Mouse (Mus musculus): ENCODE data around the gene Rpl29. TPM values are rescaled to one million over a fixed set of nuclear protein-coding genes. Genes with fewer than 3 reads are reported as not detected.

The Rpl29 gene
- 793 and 845 TPM in 2 replicates for polyA plus RNA-seq (2015; fragmentation: Nextera tagmentation; extraction: Ambion mirVana)

GRCm38 (mm10) chr9:106429221-106430014 is at the start of gene Rpl29:
TSS of gene Rpl29 (plus strand) at chr9:106429454.
- Histone ChIP-seq H3K4me1 (peaks cover 15% of the 10 kb centered on the region), H3K27me3 (no peaks in the 10 kb centered on the region), H3K36me3 (ENCODE audit: poor library complexity, severe bottlenecking) (peaks cover 40% of the 10 kb centered on the region), H3K27ac (peak within 1 kb of the TSS; percentile 96), H3K4me3 (peak within 1 kb of the TSS; percentile 83), H3K4me2 (peak within 1 kb of the TSS; percentile 92), H3K9ac (peak within 1 kb of the TSS; percentile 94), H3K9me3 (replicated peaks) (no peaks in the 10 kb centered on the region)
- peak; percentile 93 for ATAC-seq
- under 1% methylated on average over 55 of the region's 55 CpGs for WGBS

GRCm38 (mm10) chr9:106386181-106386864 is 42.9 kb upstream of the Rpl29 start:
- 88% methylated on average over 12 of the region's 12 CpGs for WGBS
- no peaks in the 10 kb centered on the region for H3K27me3 ChIP-seq

GRCm38 (mm10) chr9:106392828-106393527 is 36.3 kb upstream of the Rpl29 start:
- ATAC-seq, result no peak
- Histone ChIP-seq H3K4me3 (no peak overlapping the region), H3K27ac (no peak overlapping the region), H3K36me3 (ENCODE audit: poor library complexity, severe bottlenecking) (no peaks in the 10 kb centered on the region), H3K27me3 (no peaks in the 10 kb centered on the region), H3K4me1 (peaks cover 34% of the 10 kb centered on the region), H3K9ac (no peak overlapping the region), H3K4me2 (no peak overlapping the region), H3K9me3 (replicated peaks) (no peaks in the 10 kb centered on the region)
- 81% methylated on average over 11 of the region's 11 CpGs for WGBS

More at GRCm38 (mm10) chr9:106386181-106386864, 42.9 kb upstream of the Rpl29 start:
- no peak overlapping the region for H3K4me3 ChIP-seq
- no peaks in the 10 kb centered on the region for H3K9me3 ChIP-seq (replicated peaks)
- no peak overlapping the region for H3K9ac ChIP-seq
- peaks cover 36% of the 10 kb centered on the region for H3K4me1 ChIP-seq
- no peaks in the 10 kb centered on the region for H3K36me3 ChIP-seq (ENCODE audit: poor library complexity, severe bottlenecking)
- ATAC-seq, result no peak
- no peak overlapping the region for H3K4me2 ChIP-seq
- H3K27ac ChIP-seq, result no peak overlapping the region

GRCm38 (mm10) chr9:106393548-106393947 is 35.7 kb upstream of the Rpl29 start:
- Histone ChIP-seq H3K9ac (no peak overlapping the region), H3K4me2 (no peak overlapping the region), H3K27ac (no peak overlapping the region), H3K4me1 (peaks cover 34% of the 10 kb centered on the region), H3K9me3 (replicated peaks) (no peaks in the 10 kb centered on the region), H3K4me3 (no peak overlapping the region), H3K36me3 (ENCODE audit: poor library complexity, severe bottlenecking) (no peaks in the 10 kb centered on the region), H3K27me3 (no peaks in the 10 kb centered on the region)
- ATAC-seq, result no peak
- 84% methylated on average over 8 of the region's 8 CpGs for WGBS

GRCm38 (mm10) chr9:106394649-106395602 is 34.3 kb upstream of the Rpl29 start:
- 30% methylated on average over 11 of the region's 11 CpGs for WGBS
- no peak overlapping the region for H3K27ac ChIP-seq
- no peaks in the 10 kb centered on the region for H3K9me3 ChIP-seq (replicated peaks)
- peaks cover 34% of the 10 kb centered on the region for H3K4me1 ChIP-seq
- H3K36me3 ChIP-seq (ENCODE audit: poor library complexity, severe bottlenecking), result no peaks in the 10 kb centered on the region
- ATAC-seq, result peak; percentile 65; the same call in 1 of the 2 replicates
- H3K4me2 ChIP-seq, result no peak overlapping the region
- no peaks in the 10 kb centered on the region for H3K27me3 ChIP-seq
- no peak overlapping the region; the same call in 1 of the 2 replicates for H3K9ac ChIP-seq
- H3K4me3 ChIP-seq, result no peak overlapping the region

- no peak for ATAC-seq
- H3K4me3 ChIP-seq, result no peak overlapping the region
- 87% methylated on average over 4 of the region's 4 CpGs for whole genome bisulfite sequencing
- H3K36me3 ChIP-seq (ENCODE audit: poor library complexity, severe bottlenecking), result no peaks in the 10 kb centered on the region
- H3K9me3 ChIP-seq (replicated peaks), result no peaks in the 10 kb centered on the region
- H3K9ac ChIP-seq, result no peak overlapping the region
- no peaks in the 10 kb centered on the region for H3K27me3 ChIP-seq
- H3K27ac ChIP-seq, result no peak overlapping the region
- H3K4me2 ChIP-seq, result no peak overlapping the region
- H3K4me1 ChIP-seq, result peaks cover 24% of the 10 kb centered on the region
These were observed 31.5 kb upstream of the Rpl29 start for GRCm38 (mm10) chr9:106397733-106398132.

GRCm38 (mm10) chr9:106398667-106399311 is 30.5 kb upstream of the Rpl29 start:
- peaks cover 15% of the 10 kb centered on the region for H3K4me1 ChIP-seq
- no peaks in the 10 kb centered on the region for H3K9me3 ChIP-seq (replicated peaks)
- H3K4me3 ChIP-seq, result no peak overlapping the region
- H3K36me3 ChIP-seq (ENCODE audit: poor library complexity, severe bottlenecking), result no peaks in the 10 kb centered on the region
- WGBS, result 84% methylated on average over 9 of the region's 9 CpGs
- H3K9ac ChIP-seq, result no peak overlapping the region
- H3K4me2 ChIP-seq, result no peak overlapping the region
- no peak overlapping the region for H3K27ac ChIP-seq
- no peaks in the 10 kb centered on the region for H3K27me3 ChIP-seq
- ATAC-seq, result no peak

- Histone ChIP-seq H3K9ac (no peak overlapping the region), H3K4me2 (no peak overlapping the region), H3K4me1 (peaks cover 8% of the 10 kb centered on the region), H3K36me3 (ENCODE audit: poor library complexity, severe bottlenecking) (no peaks in the 10 kb centered on the region), H3K9me3 (replicated peaks) (no peaks in the 10 kb centered on the region), H3K27me3 (no peaks in the 10 kb centered on the region), H3K27ac (no peak overlapping the region), H3K4me3 (no peak overlapping the region)
- WGBS, result 94% methylated on average over 3 of the region's 3 CpGs
- ATAC-seq, result no peak
These were observed 29.4 kb upstream of the Rpl29 start for GRCm38 (mm10) chr9:106399808-106400207.

GRCm38 (mm10) chr9:106402149-106402548 is 27.1 kb upstream of the Rpl29 start:
- H3K4me3 ChIP-seq, result no peak overlapping the region
- WGBS, result 83% methylated on average over 5 of the region's 5 CpGs
- no peak overlapping the region for H3K9ac ChIP-seq
- H3K4me2 ChIP-seq, result no peak overlapping the region
- H3K36me3 ChIP-seq (ENCODE audit: poor library complexity, severe bottlenecking), result no peaks in the 10 kb centered on the region
- no peaks in the 10 kb centered on the region for H3K9me3 ChIP-seq (replicated peaks)
- ATAC-seq, result no peak
- H3K4me1 ChIP-seq, result peaks cover 7% of the 10 kb centered on the region; the same call in 1 of the 2 replicates
- H3K27me3 ChIP-seq, result no peaks in the 10 kb centered on the region
- H3K27ac ChIP-seq, result no peak overlapping the region

- no peak overlapping the region for H3K4me3 ChIP-seq
- no peak overlapping the region for H3K4me2 ChIP-seq
- peaks cover 7% of the 10 kb centered on the region; the same call in 1 of the 2 replicates for H3K4me1 ChIP-seq
- no peak for ATAC-seq
- H3K27me3 ChIP-seq, result no peaks in the 10 kb centered on the region
- no peaks in the 10 kb centered on the region for H3K9me3 ChIP-seq (replicated peaks)
- H3K9ac ChIP-seq, result no peak overlapping the region
- H3K27ac ChIP-seq, result no peak overlapping the region
- H3K36me3 ChIP-seq (ENCODE audit: poor library complexity, severe bottlenecking), result no peaks in the 10 kb centered on the region
- 83% methylated on average over 16 of the region's 16 CpGs for WGBS
These were observed 26.5 kb upstream of the Rpl29 start for GRCm38 (mm10) chr9:106402607-106403375.

Data from forebrain, embryonic 13.5 days (tissue).